Mouse (Mus musculus): ENCODE results near the gene Fcrl6. TPM values are rescaled to one million over a fixed set of nuclear protein-coding genes. Genes with fewer than 3 reads are reported as not detected.

Gene Fcrl6
- polyA plus RNA-seq, 1 experiment from 2014 or later, result 0.27 TPM

- no peak overlapping the region for H3K4me3 ChIP-seq (replicated peaks)
- ATAC-seq (ENCODE audit: low FRiP score), result no peak
- no peaks in the 10 kb centered on the region for H3K36me3 ChIP-seq
- H3K4me2 ChIP-seq, result no peak overlapping the region
- peaks cover 10% of the 10 kb centered on the region for H3K4me1 ChIP-seq
- H3K27ac ChIP-seq (replicated peaks), result no peak overlapping the region
- H3K27me3 ChIP-seq (replicated peaks), result no peaks in the 10 kb centered on the region
- 82% methylated on average over 10 of the region's 10 CpGs for WGBS
- H3K9ac ChIP-seq (replicated peaks), result no peak overlapping the region
- H3K9me3 ChIP-seq (replicated peaks), result no peaks in the 10 kb centered on the region
Measured at GRCm38 (mm10) chr1:172611304-172611703, 9.0 kb upstream of the Fcrl6 start.

DNA sequence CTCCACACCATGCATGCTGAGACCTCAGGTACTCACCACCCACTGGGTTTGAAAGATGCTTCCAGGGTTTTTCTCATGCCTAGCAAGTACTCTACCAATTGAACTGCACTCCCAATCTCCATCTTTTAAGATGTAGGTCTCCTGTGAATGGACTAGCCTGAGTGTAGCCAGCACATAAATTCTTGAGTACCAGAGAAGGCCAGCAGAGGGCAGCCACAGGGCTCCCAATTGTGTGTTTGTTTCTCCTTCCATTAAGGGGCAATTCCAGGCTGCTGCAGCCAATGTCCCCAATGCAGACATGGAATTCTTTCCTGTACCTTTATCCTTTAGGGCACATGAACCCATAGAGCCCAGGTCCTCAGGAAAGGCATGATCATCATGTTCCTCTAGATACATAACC is 7.9 kb downstream of the Fcrl6 start:
- Histone ChIP-seq H3K4me1 (no peaks in the 10 kb centered on the region), H3K27me3 (replicated peaks) (no peaks in the 10 kb centered on the region), H3K4me2 (no peak overlapping the region), H3K4me3 (replicated peaks) (no peak overlapping the region), H3K9me3 (replicated peaks) (no peaks in the 10 kb centered on the region), H3K36me3 (no peaks in the 10 kb centered on the region), H3K9ac (replicated peaks) (no peak overlapping the region), H3K27ac (replicated peaks) (no peak overlapping the region)
- ATAC-seq (ENCODE audit: low FRiP score), result no peak

DNA sequence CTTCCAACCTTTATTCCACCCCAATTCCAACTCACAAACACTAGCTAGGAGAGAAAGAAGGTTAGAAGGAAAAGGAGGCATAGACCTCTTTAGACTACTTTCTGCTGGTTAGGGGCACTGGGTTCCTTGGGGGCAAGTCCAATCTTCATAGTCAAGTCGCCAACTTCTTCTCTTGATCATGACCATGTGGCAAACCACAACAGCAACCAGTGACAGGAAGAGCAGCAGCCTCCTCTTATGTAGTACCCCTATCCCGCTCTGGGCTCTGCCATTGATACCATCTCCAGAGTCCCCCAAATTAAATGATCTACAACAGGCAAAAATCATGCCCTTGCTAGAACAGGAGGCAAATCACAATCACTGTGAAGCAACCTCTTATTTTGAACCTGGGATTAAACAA is 8.4 kb downstream of the Fcrl6 start:
- H3K9me3 ChIP-seq (replicated peaks), result no peaks in the 10 kb centered on the region
- H3K4me1 ChIP-seq, result no peaks in the 10 kb centered on the region
- 92% methylated on average over 2 of the region's 2 CpGs for WGBS
- H3K27me3 ChIP-seq (replicated peaks), result no peaks in the 10 kb centered on the region
- no peak overlapping the region for H3K4me2 ChIP-seq
- no peak for ATAC-seq (ENCODE audit: low FRiP score)
- no peaks in the 10 kb centered on the region for H3K36me3 ChIP-seq
- no peak overlapping the region for H3K4me3 ChIP-seq (replicated peaks)
- H3K9ac ChIP-seq (replicated peaks), result no peak overlapping the region
- H3K27ac ChIP-seq (replicated peaks), result no peak overlapping the region

DNA sequence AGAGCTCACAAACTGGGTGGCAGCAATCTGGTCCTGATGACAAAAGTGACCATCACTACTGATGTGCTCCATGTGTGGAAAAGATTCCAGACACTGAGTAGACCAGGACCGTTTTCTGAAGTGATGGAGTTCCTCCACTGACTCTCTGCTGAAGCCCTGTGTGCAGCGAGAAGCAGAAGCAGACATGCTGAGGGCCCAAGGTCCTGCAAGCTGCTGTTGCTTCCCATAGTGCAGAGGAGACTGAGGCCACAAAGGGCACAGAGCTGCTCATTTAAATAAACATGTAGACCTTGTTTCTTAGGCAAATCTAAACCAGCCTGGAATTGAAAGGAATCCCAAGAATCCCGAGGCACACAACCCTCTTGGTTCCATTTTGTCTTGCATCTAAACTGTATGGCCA is 9.0 kb downstream of the Fcrl6 start:
- ATAC-seq (ENCODE audit: low FRiP score), result no peak
- no peak overlapping the region for H3K4me3 ChIP-seq (replicated peaks)
- H3K9ac ChIP-seq (replicated peaks), result no peak overlapping the region
- 72% methylated on average over 3 of the region's 3 CpGs for WGBS
- H3K36me3 ChIP-seq, result no peaks in the 10 kb centered on the region
- no peak overlapping the region for H3K27ac ChIP-seq (replicated peaks)
- H3K4me2 ChIP-seq, result no peak overlapping the region
- H3K27me3 ChIP-seq (replicated peaks), result no peaks in the 10 kb centered on the region
- H3K4me1 ChIP-seq, result no peaks in the 10 kb centered on the region
- H3K9me3 ChIP-seq (replicated peaks), result no peaks in the 10 kb centered on the region

DNA sequence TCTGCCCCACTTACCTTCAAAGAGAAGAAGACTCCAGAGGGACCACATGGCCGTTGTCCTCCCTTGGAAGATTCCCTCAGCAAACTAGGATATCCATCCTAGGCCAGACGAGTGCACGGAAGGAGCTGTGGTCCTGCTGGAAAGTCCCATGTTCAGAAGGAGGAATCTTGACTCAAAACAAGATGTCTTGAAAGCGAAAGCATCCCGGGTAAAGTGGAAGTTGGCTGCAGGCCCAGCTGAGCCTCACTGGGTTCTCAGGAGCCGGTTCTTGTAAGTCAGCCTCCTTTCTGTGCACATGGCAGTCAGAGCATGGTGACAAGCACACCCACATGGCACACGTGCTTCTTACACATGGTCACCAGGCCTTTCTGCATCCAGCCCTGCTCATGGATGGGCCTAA is 12.0 kb downstream of the Fcrl6 start, which contains the start of gene Slamf8:
Gene Slamf8 (minus strand): TSS at position 184 of the 400 bp plus-strand sequence.
- WGBS, result 86% methylated on average over 7 of the region's 7 CpGs

DNA sequence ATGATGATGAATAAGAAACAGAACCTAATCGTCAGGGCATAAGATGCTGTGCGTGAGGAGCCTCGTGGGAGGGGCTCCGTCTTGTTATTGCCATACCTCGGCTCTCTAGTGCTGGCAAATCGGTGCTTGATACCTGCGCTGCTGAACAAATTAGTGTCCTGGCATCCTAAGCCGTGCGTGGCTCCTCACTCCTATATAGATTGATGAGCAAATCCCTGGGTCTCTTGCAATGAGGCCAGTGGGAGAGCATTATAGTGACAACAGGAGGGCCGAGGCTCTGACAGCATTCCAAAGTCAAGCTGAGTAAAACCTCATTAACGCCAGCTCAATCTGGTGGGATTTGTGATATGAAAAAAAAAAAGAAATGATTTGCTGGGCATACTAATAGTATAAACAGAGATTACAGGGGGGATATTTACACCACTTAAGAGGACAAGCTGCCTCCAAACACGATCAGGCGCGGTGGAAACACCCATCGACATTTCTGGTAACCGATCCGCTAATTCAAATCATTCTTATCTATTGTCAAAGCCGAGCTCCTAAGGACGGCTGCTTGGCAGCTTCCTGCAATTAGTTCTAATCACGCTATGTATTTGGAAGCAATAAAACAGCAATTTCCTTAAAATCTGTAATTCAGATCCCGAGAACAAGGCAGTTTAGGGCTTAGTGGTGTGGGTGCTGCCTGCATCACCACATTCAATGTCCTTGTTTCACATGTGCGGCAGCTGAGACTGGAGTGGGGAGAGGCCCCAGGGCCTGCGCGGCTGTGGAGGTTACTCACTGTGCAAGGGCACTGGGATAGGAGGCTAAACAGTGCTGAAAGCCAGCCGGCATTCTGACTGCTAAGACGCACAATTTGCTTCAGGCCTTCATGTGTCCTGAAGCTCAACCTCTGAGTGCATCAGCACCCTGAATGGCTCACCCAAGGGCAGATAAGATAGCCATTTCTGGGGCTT is 16.5 kb downstream of the Fcrl6 start:
- peak overlapping the region; percentile 2; the same call in 1 of the 2 replicates for H3K9ac ChIP-seq (replicated peaks)
- peak; percentile 76 for ATAC-seq (ENCODE audit: low FRiP score)

More for the DNA sequence above, 12.0 kb downstream of the Fcrl6 start, which contains the start of gene Slamf8:
- peaks cover 12% of the 10 kb centered on the region for H3K4me1 ChIP-seq
- H3K9ac ChIP-seq (replicated peaks), result no peak within 1 kb of the TSS
- H3K4me2 ChIP-seq, result no peak within 1 kb of the TSS
- no peaks in the 10 kb centered on the region for H3K9me3 ChIP-seq (replicated peaks)
- no peak for ATAC-seq (ENCODE audit: low FRiP score)
- no peaks in the 10 kb centered on the region for H3K36me3 ChIP-seq
- H3K27me3 ChIP-seq (replicated peaks), result no peaks in the 10 kb centered on the region
- no peak within 1 kb of the TSS for H3K4me3 ChIP-seq (replicated peaks)
- H3K27ac ChIP-seq (replicated peaks), result no peak within 1 kb of the TSS

GRCm38 (mm10) chr1:172585026-172585425 is 17.3 kb downstream of the Fcrl6 start:
- WGBS, result 45% methylated on average over 4 of the region's 4 CpGs
- Histone ChIP-seq H3K27ac (replicated peaks) (peak overlapping the region; percentile 70; the same call in 1 of the 2 replicates), H3K4me2 (peak overlapping the region; percentile 35; the same call in 1 of the 2 replicates), H3K4me1 (peaks cover 13% of the 10 kb centered on the region), H3K36me3 (no peaks in the 10 kb centered on the region), H3K9me3 (replicated peaks) (no peaks in the 10 kb centered on the region), H3K27me3 (replicated peaks) (no peaks in the 10 kb centered on the region), H3K4me3 (replicated peaks) (no peak overlapping the region), H3K9ac (replicated peaks) (no peak overlapping the region)
- ATAC-seq (ENCODE audit: low FRiP score), result peak; percentile 15; the same call in 1 of the 2 replicates

More for the DNA sequence above, 16.5 kb downstream of the Fcrl6 start:
- 10% methylated on average over 26 of the region's 26 CpGs for WGBS
- Histone ChIP-seq H3K27me3 (replicated peaks) (no peaks in the 10 kb centered on the region), H3K27ac (replicated peaks) (peak overlapping the region; percentile 70), H3K4me2 (peak overlapping the region; percentile 35), H3K4me3 (replicated peaks) (no peak overlapping the region), H3K36me3 (no peaks in the 10 kb centered on the region), H3K9me3 (replicated peaks) (no peaks in the 10 kb centered on the region), H3K4me1 (peaks cover 13% of the 10 kb centered on the region)

DNA sequence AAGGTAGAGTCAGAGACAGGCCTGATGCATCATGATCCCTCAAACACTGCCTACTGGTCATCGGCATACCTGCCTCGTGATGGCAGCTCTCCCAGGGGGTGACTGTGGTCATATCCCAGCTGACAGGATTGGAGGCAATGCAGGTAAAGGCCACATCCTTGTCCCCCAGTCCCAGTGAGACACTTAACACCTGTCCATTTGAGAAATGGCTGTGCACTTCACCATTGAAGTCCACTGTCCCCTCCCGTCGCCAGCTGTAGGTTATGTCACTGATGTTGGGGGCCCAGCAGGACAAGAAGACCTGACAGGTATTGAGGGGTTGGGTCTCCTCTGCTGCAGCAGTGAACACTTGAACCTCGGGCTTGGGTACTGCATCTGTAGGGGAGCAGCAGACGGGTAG is 18.1 kb downstream of the Fcrl6 start:
- ATAC-seq (ENCODE audit: low FRiP score), result no peak
- 87% methylated on average over 6 of the region's 6 CpGs for WGBS
- no peak overlapping the region for H3K4me2 ChIP-seq
- H3K36me3 ChIP-seq, result no peaks in the 10 kb centered on the region
- peaks cover 13% of the 10 kb centered on the region for H3K4me1 ChIP-seq
- no peak overlapping the region for H3K27ac ChIP-seq (replicated peaks)
- no peak overlapping the region for H3K9ac ChIP-seq (replicated peaks)
- H3K4me3 ChIP-seq (replicated peaks), result no peak overlapping the region
- no peaks in the 10 kb centered on the region for H3K27me3 ChIP-seq (replicated peaks)
- H3K9me3 ChIP-seq (replicated peaks), result no peaks in the 10 kb centered on the region

GRCm38 (mm10) chr1:172582436-172582835 is 19.9 kb downstream of the Fcrl6 start:
- Histone ChIP-seq H3K36me3 (no peaks in the 10 kb centered on the region), H3K9ac (replicated peaks) (no peak overlapping the region), H3K27ac (replicated peaks) (no peak overlapping the region), H3K4me3 (replicated peaks) (no peak overlapping the region), H3K4me1 (peaks cover 13% of the 10 kb centered on the region), H3K9me3 (replicated peaks) (no peaks in the 10 kb centered on the region), H3K4me2 (no peak overlapping the region), H3K27me3 (replicated peaks) (no peaks in the 10 kb centered on the region)
- 84% methylated on average over 8 of the region's 8 CpGs for WGBS
- no peak for ATAC-seq (ENCODE audit: low FRiP score)

- Histone ChIP-seq H3K4me1 (no peaks in the 10 kb centered on the region), H3K27me3 (replicated peaks) (no peaks in the 10 kb centered on the region), H3K9ac (replicated peaks) (no peak overlapping the region), H3K4me3 (replicated peaks) (no peak overlapping the region), H3K9me3 (replicated peaks) (no peaks in the 10 kb centered on the region), H3K27ac (replicated peaks) (no peak overlapping the region), H3K4me2 (no peak overlapping the region), H3K36me3 (no peaks in the 10 kb centered on the region)
- ATAC-seq (ENCODE audit: low FRiP score), result no peak
- 70% methylated on average over 6 of the region's 6 CpGs for WGBS
Measured at GRCm38 (mm10) chr1:172580116-172580515, 22.2 kb downstream of the Fcrl6 start.

GRCm38 (mm10) chr1:172567758-172568157 is 34.6 kb downstream of the Fcrl6 start:
- no peak overlapping the region for H3K27ac ChIP-seq (replicated peaks)
- H3K4me3 ChIP-seq (replicated peaks), result no peak overlapping the region
- H3K27me3 ChIP-seq (replicated peaks), result 0 out of 2 replicates have a peak, but pooled peaks cover 3% of the 10 kb centered on the region
- no peaks in the 10 kb centered on the region for H3K9me3 ChIP-seq (replicated peaks)
- H3K9ac ChIP-seq (replicated peaks), result no peak overlapping the region
- H3K4me1 ChIP-seq, result peaks cover 7% of the 10 kb centered on the region; the same call in 1 of the 2 replicates
- ATAC-seq (ENCODE audit: low FRiP score), result no peak
- no peaks in the 10 kb centered on the region for H3K36me3 ChIP-seq
- no peak overlapping the region for H3K4me2 ChIP-seq
- WGBS, result 69% methylated on average over 4 of the region's 4 CpGs

- H3K9me3 ChIP-seq (replicated peaks), result no peaks in the 10 kb centered on the region
- H3K4me2 ChIP-seq, result no peak overlapping the region
- no peak overlapping the region for H3K9ac ChIP-seq (replicated peaks)
- ATAC-seq (ENCODE audit: low FRiP score), result no peak
- H3K27me3 ChIP-seq (replicated peaks), result peaks cover 6% of the 10 kb centered on the region; the same call in 1 of the 2 replicates
- H3K27ac ChIP-seq (replicated peaks), result no peak overlapping the region
- 76% methylated on average over 3 of the region's 3 CpGs for WGBS
- no peaks in the 10 kb centered on the region for H3K36me3 ChIP-seq
- H3K4me1 ChIP-seq, result peaks cover 19% of the 10 kb centered on the region
- H3K4me3 ChIP-seq (replicated peaks), result no peak overlapping the region
Measured at GRCm38 (mm10) chr1:172566131-172566530, 36.2 kb downstream of the Fcrl6 start.

Data from neural tube, embryonic 15.5 days (tissue).